Mouse (Mus musculus) hindlimb bud, embryonic 11.5 days (tissue): ENCODE data around the gene Pdgfc.

Source experiments
- DNase-seq: peaks from one replicate; pipeline ENCODE4 v3.0.0-alpha.2; 2012; ENCODE audit warnings: low read depth, low spot score; ENCODE audit errors: extremely low spot score

Gene Pdgfc

DNA sequence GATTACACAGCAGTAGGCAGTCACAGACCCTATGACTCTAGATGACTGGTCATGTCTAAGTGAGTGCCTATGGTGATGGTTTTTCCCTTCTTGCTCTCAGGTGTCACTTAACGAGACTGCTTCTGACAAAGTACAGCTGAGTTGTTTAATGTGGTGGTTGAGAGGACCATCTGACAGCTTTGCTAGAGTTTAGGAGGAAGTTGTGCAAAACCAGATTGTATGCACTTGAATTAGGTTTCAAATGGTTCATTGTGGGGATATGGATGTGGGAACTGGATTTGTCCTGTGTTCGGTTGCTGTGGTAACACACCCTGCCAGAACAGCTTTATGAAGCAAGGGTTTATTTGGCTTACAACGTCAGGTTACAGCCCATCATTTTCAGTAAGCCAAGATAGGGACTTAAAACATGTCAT, 112.9 kb downstream of the Pdgfc start:
- peak; percentile 26 for DNase-seq

DNA sequence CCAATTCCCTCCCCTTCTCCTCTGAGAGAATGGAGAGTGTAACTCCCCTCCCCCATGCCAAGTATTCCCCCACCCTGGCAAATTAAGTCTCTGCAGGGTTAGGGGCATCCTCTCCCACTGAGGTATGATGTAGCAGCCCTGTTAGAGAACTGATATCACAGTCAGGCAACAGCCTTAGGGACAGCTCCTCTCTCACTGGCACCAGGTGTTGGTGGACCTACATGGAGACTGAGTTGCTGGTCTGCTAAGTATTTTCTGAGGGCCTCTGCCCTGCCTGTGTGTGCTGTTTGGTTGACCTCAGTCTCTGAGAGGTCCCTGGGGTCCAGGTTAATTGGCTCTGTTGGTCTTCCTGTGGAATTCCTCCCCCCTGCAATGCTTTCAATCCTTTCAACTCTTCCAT, 114.0 kb downstream of the Pdgfc start:
- no peak for DNase-seq

DNA sequence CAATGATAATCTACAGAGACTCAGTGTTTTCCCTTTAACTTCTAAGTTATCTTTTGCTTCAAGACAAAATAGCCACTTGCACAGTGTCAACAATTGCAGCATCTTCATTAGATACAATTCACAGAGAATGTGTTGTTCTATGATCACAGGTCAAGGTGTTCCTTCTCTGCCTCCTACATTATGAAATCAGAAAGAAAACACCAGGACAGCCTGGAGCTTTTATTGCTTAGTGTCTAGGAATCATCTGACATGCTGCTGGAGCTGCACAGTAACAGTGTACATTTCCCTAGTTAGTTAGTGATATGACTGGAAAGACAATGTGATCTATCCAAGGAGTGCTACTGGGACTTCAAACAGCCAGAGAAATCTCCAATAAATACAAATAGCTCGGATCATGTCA, 118.2 kb downstream of the Pdgfc start:
- DNase-seq = no peak

DNA sequence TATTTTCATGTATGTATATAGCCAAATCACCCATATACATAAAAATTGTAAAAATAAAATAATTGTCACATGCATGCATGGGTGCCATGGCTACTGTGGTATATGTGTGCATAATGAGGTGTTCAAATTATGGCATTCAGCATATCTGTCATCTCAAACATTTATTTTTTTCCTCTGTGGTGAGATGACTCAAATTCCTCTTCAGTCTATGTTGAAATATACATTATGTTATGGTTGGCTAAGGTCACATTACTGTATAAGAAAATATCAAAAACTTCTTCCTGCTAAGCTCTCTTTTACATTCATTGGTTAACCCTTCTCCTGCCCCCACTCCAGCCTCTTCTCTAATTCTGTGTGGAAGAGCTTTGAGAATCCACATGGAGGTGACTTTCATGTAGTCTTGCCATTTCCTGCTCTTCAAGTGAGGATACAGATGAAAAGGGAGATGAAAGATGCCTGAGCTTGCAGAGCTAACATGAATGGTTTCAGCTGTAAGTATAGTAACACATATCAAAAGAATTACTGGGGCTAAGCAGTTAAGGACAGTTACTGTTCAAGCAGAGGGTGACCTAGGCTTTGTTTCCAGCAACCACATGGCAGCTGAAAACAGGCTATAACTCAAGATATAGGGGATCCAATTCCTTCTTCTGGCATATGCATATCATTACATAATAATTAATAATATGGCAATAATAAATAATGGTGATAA, 124.4 kb downstream of the Pdgfc start:
- no peak for DNase-seq

DNA sequence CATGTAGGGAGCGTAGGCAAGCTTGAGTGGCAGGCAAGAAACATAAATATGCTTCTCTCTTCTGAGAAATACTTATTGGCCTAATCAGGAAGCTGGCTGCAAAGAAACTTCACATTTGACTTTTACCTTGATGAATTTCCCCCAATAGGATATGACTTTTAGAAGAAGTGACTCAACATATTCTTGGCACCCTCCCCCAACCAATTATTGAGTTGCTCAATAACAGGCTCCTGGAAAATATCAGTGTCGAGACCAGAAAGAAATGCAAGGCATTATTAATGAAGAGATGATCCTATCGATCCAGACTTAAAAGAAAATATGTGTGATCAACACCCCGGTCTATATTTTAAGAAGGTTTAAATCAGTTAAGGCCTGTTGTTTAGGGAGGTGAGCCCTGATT, 125.9 kb downstream of the Pdgfc start:
- no peak for DNase-seq

DNA sequence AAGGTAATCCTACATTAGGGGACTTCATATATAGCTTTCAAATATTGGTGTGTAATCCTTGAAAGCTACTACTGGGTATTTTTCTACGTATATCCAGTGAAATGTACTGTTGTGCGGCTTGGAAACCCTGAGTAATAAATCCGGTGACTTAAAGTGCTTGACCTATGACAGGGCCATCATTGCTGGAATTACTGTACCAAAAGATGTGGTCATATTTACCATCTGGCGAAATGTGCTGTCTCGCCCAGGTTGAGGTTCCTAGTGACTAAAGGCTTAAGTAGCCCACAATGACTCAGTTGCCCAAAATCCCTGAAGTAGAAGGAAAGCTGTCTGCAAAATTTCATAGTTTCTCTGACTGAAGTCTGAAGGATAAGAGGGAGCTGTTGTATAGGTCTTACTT, 127.9 kb downstream of the Pdgfc start:
- no peak for DNase-seq

DNA sequence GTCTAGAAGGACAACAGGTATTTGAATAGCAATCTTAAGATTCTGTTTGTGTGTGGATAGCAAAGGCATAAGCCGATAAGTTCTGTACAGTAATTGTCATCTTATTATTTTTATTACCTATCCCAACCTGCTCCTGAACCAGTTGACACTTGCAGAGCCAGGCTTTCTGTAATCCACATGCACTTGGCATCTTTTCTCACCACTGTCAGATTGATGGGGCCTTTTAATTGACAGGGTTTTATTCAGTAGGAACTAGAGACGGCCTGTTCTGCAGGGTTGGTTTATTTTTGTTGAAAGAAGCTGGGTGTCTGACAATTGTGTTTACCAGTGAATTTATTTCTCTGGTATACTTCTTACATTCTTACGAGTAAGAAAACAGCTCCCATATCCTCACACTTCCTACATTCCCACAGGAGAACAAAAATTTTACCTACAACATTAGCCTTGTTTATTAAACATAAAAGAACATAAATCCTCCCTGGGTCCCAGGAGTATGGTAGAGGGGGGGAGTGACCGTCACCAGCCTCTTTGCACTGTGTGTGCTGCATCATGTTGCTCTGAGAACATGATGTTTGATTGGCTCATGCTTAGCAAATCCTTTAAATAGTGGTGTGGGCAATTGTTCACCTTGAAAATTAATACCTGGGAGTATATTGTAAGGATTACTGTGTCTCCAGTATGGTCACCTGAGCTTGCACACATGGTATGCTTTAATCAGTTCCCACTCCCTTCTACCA, 134.0 kb downstream of the Pdgfc start:
- no peak for DNase-seq

DNA sequence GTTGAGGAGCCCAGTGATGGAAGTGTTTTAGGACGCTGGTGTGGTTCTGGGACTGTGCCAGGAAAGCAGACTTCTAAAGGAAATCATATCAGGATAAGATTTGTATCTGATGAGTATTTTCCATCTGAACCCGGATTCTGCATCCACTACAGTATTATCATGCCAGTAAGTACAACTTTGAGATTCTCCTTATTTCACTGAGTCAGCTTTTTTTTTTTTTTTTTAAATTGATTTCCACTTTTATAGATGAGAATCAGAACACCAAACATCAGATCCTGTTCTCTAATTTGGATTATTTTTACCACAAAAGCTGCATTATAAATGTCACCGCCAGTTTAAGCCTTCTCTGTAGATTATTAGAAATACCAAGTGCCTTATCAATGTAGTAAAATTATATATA, 138.6 kb downstream of the Pdgfc start:
- DNase-seq = no peak

DNA sequence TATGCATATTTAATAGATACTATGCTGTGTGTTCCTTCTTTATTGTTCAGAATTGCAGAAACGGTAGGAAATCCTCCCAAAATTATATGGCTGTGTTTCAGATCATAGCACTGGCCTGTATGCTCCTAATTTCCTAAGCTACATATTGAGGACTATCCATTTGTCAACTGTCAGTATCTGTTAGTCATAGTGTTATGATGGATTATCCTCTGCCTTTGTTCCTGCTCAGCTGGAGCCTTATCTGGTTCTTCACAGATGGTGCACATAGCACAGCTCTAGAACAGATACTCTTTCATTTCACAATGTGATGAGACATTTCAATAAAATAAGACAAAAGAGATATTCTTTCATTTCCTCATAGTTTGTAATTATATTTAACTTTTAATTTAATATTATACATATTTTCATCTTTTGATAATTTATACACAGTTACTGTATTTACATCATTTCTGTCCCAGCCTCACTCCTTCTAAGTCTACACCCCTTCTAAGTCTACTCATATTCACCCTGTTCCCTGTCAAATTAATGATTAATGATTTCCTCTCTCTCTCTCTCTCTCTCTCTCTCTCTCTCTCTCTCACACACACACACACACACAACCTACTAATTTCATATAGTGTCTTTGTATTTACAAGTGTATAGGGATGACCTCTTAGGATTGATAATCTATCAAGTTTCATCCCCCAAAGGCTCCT, 145.2 kb downstream of the Pdgfc start:
- no peak for DNase-seq

DNA sequence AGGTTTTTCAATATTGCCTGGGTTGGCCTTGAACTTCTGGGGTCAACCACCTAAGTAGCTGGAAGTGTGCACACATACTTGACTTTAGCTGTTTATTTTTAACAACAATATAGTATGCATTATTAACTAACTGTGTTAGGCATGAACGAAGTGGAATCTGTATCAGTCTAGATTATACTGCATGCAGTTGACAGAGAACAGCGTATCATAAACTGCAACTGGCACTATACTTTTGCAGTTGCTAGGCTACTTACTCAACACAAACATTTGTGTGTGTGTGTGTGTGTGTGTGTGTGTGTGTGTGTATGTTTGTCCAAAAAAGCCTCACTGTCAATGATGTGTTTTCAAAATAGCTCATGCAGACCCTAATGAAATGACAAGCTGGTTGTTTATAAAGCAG, 160.7 kb downstream of the Pdgfc start:
- no peak for DNase-seq

DNA sequence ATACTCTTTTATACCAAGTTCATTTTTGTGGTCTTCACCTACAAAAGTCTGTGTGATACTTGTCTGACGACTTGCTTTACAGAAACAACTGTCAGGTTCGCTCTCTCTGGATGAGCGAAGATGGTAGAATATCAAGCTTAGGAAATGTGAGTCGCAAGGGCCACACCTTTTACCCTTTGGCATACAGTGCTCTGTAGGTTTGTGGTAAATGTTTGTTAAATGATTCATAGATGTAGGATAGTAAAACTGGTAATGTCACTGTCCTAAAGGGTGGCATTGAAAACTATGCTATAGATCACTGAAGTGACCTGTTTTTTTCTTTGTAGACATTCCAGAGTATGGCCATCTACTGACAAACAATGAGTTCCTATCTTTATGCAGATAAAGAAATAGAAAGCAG, 161.4 kb downstream of the Pdgfc start:
- no peak for DNase-seq

DNA sequence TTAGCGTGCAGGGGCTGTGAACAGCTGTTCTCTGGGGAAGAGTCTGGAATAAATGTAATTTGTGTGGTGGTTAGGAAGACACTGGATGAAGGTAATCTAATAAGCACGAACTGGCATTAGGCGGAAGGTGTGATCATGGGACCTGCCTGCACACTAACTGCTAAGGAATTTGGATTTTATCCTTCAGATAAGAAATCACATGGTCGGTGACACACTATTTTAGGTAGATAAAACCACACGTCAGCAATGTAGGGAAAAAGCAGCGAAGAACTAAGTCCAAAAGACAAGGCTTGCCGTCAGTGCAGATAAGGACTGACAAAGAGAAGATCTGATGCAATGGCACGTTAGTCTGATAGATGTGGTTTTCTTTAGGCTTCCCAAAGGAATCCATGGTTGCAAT, 164.4 kb downstream of the Pdgfc start:
- no peak for DNase-seq

DNA sequence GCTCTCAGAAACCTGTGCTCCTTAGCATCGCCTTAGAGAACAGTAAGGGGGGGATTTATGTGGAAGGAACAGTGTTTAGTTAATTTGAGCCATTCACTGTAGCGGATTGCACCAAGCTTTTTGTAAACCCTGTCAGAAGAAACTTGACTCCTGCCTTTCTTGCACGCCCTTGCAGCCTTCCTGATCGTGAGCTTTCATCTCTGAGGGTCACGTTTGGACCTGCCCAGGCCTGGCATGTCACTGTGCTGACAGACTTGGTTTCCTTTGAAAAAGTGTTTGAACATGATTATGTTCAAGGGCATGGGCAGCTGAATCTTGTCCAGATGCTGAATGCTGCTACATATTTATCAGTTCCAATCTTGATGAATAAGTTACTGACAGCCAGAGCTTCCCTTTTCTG, 169.0 kb downstream of the Pdgfc start:
- peak; percentile 24 for DNase-seq

DNA sequence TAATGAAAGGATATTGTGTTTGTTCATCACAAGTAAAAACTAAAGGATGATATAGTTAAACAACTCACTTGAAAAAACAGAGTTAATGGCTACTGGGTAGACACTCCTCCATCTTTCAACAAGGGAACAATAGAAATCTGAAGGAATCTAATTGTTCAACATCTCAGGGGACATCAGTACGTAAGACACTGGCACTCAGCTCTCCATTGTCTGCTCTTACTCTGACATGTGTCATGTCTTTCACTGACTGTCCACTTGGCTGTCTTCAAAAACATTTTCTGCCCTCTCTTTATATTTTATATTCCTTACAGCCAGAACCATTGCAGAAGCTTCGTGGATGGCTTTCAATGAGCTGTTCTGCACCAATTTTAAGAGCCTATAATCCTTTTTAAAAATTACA, 172.0 kb downstream of the Pdgfc start:
- no peak for DNase-seq

DNA sequence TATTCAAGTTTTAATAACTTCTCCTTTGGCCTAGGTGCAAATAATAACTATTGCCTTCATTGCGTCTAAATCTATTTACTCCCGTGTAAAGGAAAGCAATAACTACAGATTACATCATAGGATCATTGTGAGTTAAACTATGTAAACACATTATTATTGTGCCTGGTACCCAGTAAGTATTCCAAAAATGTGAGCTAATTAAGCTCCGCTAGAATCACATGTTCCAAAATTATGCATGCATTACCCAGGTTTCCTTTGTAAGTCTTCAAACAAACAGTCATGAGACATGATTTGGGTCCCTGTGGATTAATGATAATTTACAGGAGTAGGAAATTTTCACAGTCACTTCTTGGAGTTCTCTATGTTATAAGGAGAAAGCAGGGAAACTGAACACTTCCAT, 174.9 kb downstream of the Pdgfc start:
- DNase-seq = no peak

DNA sequence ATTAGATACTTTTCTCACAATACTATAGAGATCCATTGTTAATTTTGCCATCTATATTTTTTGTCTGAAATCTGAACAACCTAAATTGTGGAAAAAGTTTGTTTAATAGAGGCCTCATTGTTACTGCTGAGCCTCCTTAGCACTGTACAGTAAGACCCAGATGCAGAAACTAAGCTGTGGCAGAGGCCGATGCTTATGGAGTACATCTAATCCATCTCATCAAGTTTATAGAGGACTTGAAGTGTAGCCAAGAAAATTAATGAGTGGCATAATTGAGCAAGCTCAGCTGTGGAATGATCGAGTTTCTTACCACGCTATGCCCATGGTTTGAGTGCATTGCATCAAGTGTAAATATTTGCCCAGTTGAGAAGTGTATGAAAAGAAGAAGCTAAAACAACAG, 175.4 kb downstream of the Pdgfc start:
- DNase-seq = no peak

DNA sequence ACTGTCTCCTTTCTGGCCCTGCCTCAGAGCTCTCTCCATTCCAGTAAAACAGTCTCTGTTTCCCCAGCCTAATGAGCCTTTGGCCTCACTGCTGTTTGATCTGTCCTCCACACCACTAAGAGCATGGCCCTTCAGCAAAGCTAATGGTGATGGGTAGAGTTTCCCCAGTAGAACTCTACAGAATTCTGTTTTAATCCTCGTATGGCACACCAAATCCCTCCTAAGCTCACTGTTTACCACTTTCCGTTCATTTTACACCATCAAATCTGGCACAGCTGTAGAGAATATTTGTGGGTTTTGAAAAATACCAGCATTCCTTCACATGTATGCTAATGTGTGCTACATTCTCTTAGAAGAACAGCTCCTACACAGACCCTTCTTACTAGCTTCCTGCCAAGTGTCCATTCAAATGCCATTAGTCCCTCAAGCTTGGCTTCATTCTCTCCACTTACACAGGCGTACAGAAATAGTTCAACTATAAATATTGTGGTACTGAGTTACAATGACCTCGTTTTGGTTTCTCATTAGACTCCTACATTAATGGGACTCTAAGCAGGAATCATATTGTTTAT, 179.4 kb downstream of the Pdgfc start:
- DNase-seq = no peak

DNA sequence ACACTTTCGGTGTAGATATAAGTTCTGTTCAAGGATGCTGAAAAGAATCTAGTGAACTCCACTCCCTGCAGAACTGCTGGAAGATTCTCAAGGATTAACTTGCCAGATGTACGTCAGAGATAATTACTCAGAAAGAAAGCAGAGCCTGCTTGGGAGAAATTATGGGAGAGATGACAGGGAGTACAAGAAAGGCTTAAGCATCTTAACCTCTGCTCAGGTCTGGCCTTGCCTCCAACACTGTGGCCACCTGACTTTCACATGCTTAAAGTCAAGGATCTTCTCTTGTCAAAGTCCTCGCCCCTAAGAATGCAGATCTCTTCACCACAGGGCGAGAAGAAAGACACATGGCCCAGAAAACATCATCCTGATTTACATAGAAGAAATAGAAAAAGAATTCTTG, 185.5 kb downstream of the Pdgfc start:
- no peak for DNase-seq

DNA sequence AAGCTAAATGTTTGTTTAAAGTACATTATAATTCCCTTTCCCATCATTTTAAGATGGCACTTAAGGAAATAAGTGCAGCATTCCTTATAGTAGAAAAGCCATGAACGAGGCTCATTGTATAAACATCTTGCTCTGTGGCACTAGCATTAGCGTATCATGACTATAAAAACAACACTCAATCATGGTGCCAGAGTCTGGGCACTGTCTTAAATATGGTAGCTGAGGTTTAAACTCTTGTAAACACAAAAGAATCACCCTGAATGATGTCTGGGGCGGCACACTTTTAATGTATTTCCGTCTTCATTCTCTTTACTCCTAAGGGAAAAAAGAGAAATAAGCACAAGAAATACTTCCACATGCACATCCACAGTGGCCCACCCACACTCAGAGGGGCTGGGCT, 192.1 kb downstream of the Pdgfc start:
- no peak for DNase-seq

DNA sequence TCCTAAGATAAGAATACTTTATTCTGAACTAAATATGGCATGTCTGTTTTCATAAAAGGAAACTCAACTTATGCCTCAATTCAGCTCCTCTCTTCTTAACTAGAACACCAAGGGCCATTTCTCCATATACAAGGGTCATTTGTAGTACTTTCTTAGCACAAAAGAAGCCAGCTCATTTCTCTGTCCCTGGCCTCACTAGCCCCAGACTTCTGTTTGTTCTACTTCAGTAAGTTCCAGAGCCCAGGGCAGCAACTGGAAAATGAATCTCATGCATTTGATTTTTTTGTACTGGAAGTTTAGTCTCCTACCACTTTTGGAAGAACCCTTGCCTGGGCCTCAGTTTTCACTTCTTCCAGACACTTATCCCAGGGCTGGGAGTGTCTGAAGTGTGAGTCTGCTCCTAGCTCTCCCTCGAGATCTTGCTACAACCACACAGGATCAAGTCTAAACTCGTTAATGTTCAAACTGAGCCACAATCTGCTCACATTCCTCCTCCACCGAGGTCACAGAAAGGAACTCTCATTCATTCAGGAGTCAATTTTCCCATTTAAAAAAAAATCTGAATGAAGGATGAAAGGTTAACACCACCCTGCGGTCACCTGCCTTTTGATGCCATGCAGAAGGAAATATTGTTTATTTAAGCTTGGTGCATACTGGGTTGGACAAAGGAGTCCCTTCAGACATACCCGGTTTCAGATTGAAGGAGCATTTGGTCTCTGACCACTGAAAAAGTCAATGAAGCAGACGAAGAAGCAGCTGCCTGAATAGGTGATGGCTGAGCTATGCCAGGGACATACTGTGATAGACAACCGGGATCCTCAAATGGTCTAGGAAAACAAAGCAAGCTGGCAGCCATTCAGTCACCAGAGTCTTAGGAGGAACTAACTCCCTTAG, 206.7 kb downstream of the Pdgfc start:
- DNase-seq = no peak

DNA sequence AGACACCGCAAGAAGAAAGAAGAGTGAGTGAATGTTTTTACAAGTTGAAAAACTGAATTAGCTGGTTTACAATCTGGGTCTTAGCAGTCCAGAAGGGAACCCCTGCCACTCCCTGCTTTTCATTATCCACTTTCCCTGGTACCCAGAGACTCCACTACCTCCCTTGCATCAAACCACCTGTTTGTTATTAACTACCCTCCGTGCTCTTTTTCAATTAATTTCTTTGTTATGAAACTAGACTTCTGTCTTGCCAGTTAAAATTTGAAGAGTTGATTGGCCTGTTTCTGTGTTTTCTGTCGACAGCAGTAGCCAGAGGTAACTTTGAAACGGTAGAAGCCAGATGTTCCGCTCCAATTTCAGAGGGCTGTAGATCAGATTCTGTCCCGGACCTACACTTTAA, 207.4 kb downstream of the Pdgfc start:
- no peak for DNase-seq
